Mouse (Mus musculus) mouse embryonic stem cell (cell line): ENCODE data around the gene Crcp.

Experiments used
- in situ Hi-C, 2 experiments: fragments of 300-500 bp; cut with MboI; formaldehyde crosslinking; loops; 1 replicate in 1 of 2; 3 replicates in 1 of 2; pipeline ENCODE4 v1.14.3; 2019 to 2020; ENCODE audit warnings: low sequenced_read_pairs in 2 of 2, low pct_unique_long_range_greater_than_20kb in 1 of 2, mixed read lengths in 1 of 2; ENCODE audit not compliant: unreplicated experiment in 1 of 2

Gene Crcp

GRCm38 (mm10) chr5:130029142-130029897, at the start of gene Crcp, which contains the start of gene Asl:
TSS of gene Crcp (plus strand) at chr5:130029290.
TSS of gene Asl (minus strand) at chr5:130029247.
- in situ Hi-C loops, result no loop called here

- in situ Hi-C loops, result no loop called here
Observed at GRCm38 (mm10) chr5:129980216-129980615, 48.9 kb upstream of the Crcp start.

- in situ Hi-C loops, result no loop called here
Observed at GRCm38 (mm10) chr5:129989376-129989775, 39.7 kb upstream of the Crcp start.

GRCm38 (mm10) chr5:129991898-129992297, 37.2 kb upstream of the Crcp start:
- in situ Hi-C loops, result no loop called here

- in situ Hi-C loops, result no loop called here
Observed at GRCm38 (mm10) chr5:129993374-129993773, 35.7 kb upstream of the Crcp start.

- in situ Hi-C loops, result no loop called here
Observed at GRCm38 (mm10) chr5:129994989-129995388, 34.1 kb upstream of the Crcp start.

GRCm38 (mm10) chr5:129997700-129998099, 31.4 kb upstream of the Crcp start:
- in situ Hi-C loops, result no loop called here

- in situ Hi-C loops, result no loop called here
Observed at GRCm38 (mm10) chr5:129999097-129999496, 30.0 kb upstream of the Crcp start.

- in situ Hi-C loops, result no loop called here
Observed at GRCm38 (mm10) chr5:130000735-130001134, 28.4 kb upstream of the Crcp start.

- in situ Hi-C loops, result no loop called here
Observed at GRCm38 (mm10) chr5:130001356-130001987, 27.6 kb upstream of the Crcp start.

GRCm38 (mm10) chr5:130002301-130003146, 26.6 kb upstream of the Crcp start, which contains the start of gene Gusb:
TSS of gene Gusb (minus strand) at chr5:130003049.
- in situ Hi-C loops, result no loop called here

- in situ Hi-C loops, result no loop called here
Observed at GRCm38 (mm10) chr5:130003229-130003628, 25.9 kb upstream of the Crcp start.

GRCm38 (mm10) chr5:130007344-130007743, 21.7 kb upstream of the Crcp start:
- in situ Hi-C loops, result no loop called here

GRCm38 (mm10) chr5:130008034-130008590, 21.0 kb upstream of the Crcp start:
- in situ Hi-C loops, result no loop called here

- in situ Hi-C loops, result no loop called here
Observed at GRCm38 (mm10) chr5:130009784-130010183, 19.3 kb upstream of the Crcp start.

- in situ Hi-C loops, result no loop called here
Observed at GRCm38 (mm10) chr5:130010961-130011360, 18.1 kb upstream of the Crcp start.

- in situ Hi-C loops, result no loop called here
Observed at GRCm38 (mm10) chr5:130015104-130015503, 14.0 kb upstream of the Crcp start.

- in situ Hi-C loops, result no loop called here
Observed at GRCm38 (mm10) chr5:130019461-130019860, 9.6 kb upstream of the Crcp start.
